Mouse (Mus musculus): ENCODE measurements around the gene Marveld2.

DNA sequence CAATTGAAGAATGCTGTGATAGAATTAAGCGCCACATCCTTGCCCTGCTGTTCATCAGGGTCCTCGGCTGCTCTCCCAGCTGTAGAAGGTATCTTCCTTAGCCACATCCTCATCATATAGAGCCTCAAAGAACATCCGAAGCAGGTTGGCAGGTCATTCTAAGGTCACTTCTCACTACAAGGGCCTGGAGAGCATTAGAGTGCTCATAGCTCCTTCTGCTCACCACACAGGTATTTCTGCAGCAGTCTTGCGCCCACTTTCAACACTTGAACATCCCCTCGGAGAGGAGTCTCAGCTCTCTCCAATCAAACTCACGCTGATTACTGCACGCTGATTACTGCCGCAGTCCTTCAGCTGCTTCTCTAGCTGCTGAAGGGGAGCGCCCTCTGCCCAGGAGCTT is 57.3 kb downstream of the Marveld2 start:
- no peak for TF ChIP-seq CTCF (IDR thresholded peaks at IDR 0.05; ENCODE audit: extremely low read depth, insufficient read depth, insufficient read length, insufficient replicate concordance)
- no peak for TF ChIP-seq POLR2A (IDR thresholded peaks at IDR 0.05; ENCODE audit: low read depth, low read length)
